Mouse (Mus musculus) gastrocnemius, postnatal 25 days (tissue): ENCODE measurements around the gene Tmem174. TPM values are rescaled to one million over a fixed set of nuclear protein-coding genes. Genes with fewer than 3 reads are reported as not detected.

ENCODE experiments used
- total RNA-seq, 2 experiments: library from RNA; stranded (reverse); gene quantifications; 1 replicate in 1 of 2; 2 replicates in 1 of 2; pipeline ENCODE4 v1.2.3; 2021

Tmem174 gene
- total RNA-seq, 2 experiments from 2014 or later: not detected

Other genes with a start within 250 kb of the Tmem174 start
- not detected for gene Gm10320, start 145.4 kb downstream of the Tmem174 start, total RNA-seq
- 1 to 10 TPM in 1 of 2 experiments, not detected in 1; 3.4 TPM for gene Tmem171, start 57.4 kb upstream of the Tmem174 start, total RNA-seq
- gene Fcho2, start 178.0 kb upstream of the Tmem174 start, total RNA-seq: 10 to 100 TPM; 18.9 to 20.7 TPM